Mouse (Mus musculus) erythroid progenitor cell, adult 5-6 weeks (primary cell): Measurements from ENCODE around the gene Plekhg3. TPM values are rescaled to one million over a fixed set of nuclear protein-coding genes. Genes with fewer than 3 reads are reported as not detected.

Experiments
- ATAC-seq: replicated peaks from 2 replicates; pipeline ENCODE4 v1.8.0; 2016; ENCODE audit warnings: moderate number of reproducible peaks, mild to moderate bottlenecking, moderate TSS enrichment, inconsistent platforms; ENCODE audit not compliant: poor library complexity, low FRiP score, severe bottlenecking
- total RNA-seq, 2 experiments: library from RNA; stranded (forward) in 1 of 2; stranded (reverse) in 1 of 2; fragments of 150-400 nt in 1 of 2; fragments of 186-747, 209-891 nt in 1 of 2; gene quantifications; 2 replicates each; pipeline versions ENCODE4 v1.2.3 to v1.2.4; 2015 to 2017; ENCODE audit warnings: low replicate concordance in 2 of 2

Gene Plekhg3
- total RNA-seq, 2 experiments from 2014 or later = 3.4 to 4.6 TPM

GRCm38 (mm10) chr12:76577858-76578257, 47.2 kb downstream of the Plekhg3 start:
- ATAC-seq = no peak

GRCm38 (mm10) chr12:76578465-76578864, 47.8 kb downstream of the Plekhg3 start:
- no peak for ATAC-seq

- ATAC-seq = no peak
Measured at GRCm38 (mm10) chr12:76579806-76580205, 49.1 kb downstream of the Plekhg3 start.

GRCm38 (mm10) chr12:76582139-76582538, 51.4 kb downstream of the Plekhg3 start:
- ATAC-seq = no peak

GRCm38 (mm10) chr12:76582841-76583240, 52.1 kb downstream of the Plekhg3 start:
- ATAC-seq = no peak

- ATAC-seq = no peak
Measured at GRCm38 (mm10) chr12:76583454-76583853, 52.8 kb downstream of the Plekhg3 start.

- ATAC-seq = no peak
Measured at GRCm38 (mm10) chr12:76585028-76585427, 54.3 kb downstream of the Plekhg3 start.

GRCm38 (mm10) chr12:76587357-76587756, 56.7 kb downstream of the Plekhg3 start:
- no peak for ATAC-seq

- no peak for ATAC-seq
Measured at GRCm38 (mm10) chr12:76589531-76589930, 58.8 kb downstream of the Plekhg3 start.

GRCm38 (mm10) chr12:76591037-76591436, 60.3 kb downstream of the Plekhg3 start:
- ATAC-seq = no peak

- no peak for ATAC-seq
Measured at GRCm38 (mm10) chr12:76592213-76592612, 61.5 kb downstream of the Plekhg3 start.

- no peak; the same call in 1 of the 2 replicates for ATAC-seq
Measured at GRCm38 (mm10) chr12:76593254-76593653, 62.6 kb downstream of the Plekhg3 start.

- peak; percentile 75 for ATAC-seq
Measured at GRCm38 (mm10) chr12:76593839-76594322, 63.2 kb downstream of the Plekhg3 start.

GRCm38 (mm10) chr12:76594556-76594955, 63.9 kb downstream of the Plekhg3 start:
- peak; percentile 6; the same call in 1 of the 2 replicates for ATAC-seq

- ATAC-seq = no peak
Measured at GRCm38 (mm10) chr12:76595830-76596229, 65.1 kb downstream of the Plekhg3 start.

GRCm38 (mm10) chr12:76596292-76597023, 65.8 kb downstream of the Plekhg3 start:
- no peak for ATAC-seq

GRCm38 (mm10) chr12:76597577-76598100, 66.9 kb downstream of the Plekhg3 start:
- ATAC-seq = no peak

GRCm38 (mm10) chr12:76598196-76598928, 67.7 kb downstream of the Plekhg3 start:
- ATAC-seq = no peak

GRCm38 (mm10) chr12:76603779-76604178, 73.1 kb downstream of the Plekhg3 start:
- no peak for ATAC-seq

GRCm38 (mm10) chr12:76604546-76604945, 73.9 kb downstream of the Plekhg3 start:
- ATAC-seq = no peak

GRCm38 (mm10) chr12:76605837-76606236, 75.1 kb downstream of the Plekhg3 start:
- no peak for ATAC-seq
